Mouse (Mus musculus): ENCODE measurements around the gene Fgfbp1. TPM values are rescaled to one million over a fixed set of nuclear protein-coding genes. Genes with fewer than 3 reads are reported as not detected.

The Fgfbp1 gene
- total and polyA plus RNA-seq, 3 experiments = not detected

DNA sequence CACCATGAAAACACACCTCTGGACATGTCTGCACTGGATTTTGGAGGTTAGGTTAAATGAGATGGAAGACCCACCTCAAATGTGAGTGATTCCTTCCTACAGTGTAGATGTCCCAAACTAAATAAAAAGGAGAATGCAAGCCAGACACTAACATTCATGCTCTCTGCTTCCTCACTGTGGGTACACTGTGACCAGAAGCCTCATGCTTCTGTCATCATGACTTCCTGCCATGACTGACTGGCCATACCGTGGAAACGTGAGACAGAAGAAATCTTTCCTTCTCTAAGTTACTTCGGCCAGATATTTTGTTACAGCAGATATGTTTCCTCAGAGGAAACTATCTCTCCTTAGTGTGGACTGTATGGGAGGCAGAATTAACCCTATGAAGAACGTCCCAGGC, 14.6 kb upstream of the Fgfbp1 start:
- H3K79me2 ChIP-seq (replicated peaks; ENCODE audit: control insufficient read depth, extremely low read depth, insufficient read depth, poor library complexity, severe bottlenecking) = no peaks in the 10 kb centered on the region
- TF ChIP-seq USF1 (IDR thresholded peaks at IDR 0.05; ENCODE audit: low read depth, low read length) = no peak
- no peak for TF ChIP-seq CTCF (conservative IDR thresholded peaks at IDR 0.05 in 1 of 2, IDR thresholded peaks at IDR 0.05 in 1 of 2; ENCODE audit: low read depth in 2 of 2, low read length in 2 of 2)
- TF ChIP-seq POLR2A (IDR thresholded peaks at IDR 0.05; ENCODE audit: low read depth, low read length) = no peak
- TF ChIP-seq CHD1 (IDR thresholded peaks at IDR 0.05; ENCODE audit: low read depth, low read length) = no peak
- no peak for TF ChIP-seq RAD21 (IDR thresholded peaks at IDR 0.05; ENCODE audit: low read depth, low read length)
- no peak for TF ChIP-seq UBTF (IDR thresholded peaks at IDR 0.05; ENCODE audit: low read depth, low read length)
- no peak for TF ChIP-seq BHLHE40 (IDR thresholded peaks at IDR 0.05; ENCODE audit: low read depth, low read length)
- no peak for TF ChIP-seq MEF2A (IDR thresholded peaks at IDR 0.05; ENCODE audit: borderline replicate concordance, low read depth, low read length)
- TF ChIP-seq ZNF384 (IDR thresholded peaks at IDR 0.05; ENCODE audit: low read depth, low read length) = no peak
- TF ChIP-seq KAT2A (IDR thresholded peaks at IDR 0.05; ENCODE audit: insufficient replicate concordance, low read length) = no peak
- TF ChIP-seq SMC3 (IDR thresholded peaks at IDR 0.05; ENCODE audit: low read depth, low read length) = no peak
- no peak for TF ChIP-seq PAX5 (IDR thresholded peaks at IDR 0.05; ENCODE audit: low read length)
- TF ChIP-seq TCF12 (IDR thresholded peaks at IDR 0.05; ENCODE audit: low read depth, low read length) = no peak
- H3K4me3 ChIP-seq (replicated peaks in 1 of 3; ENCODE audit: low read depth in 2 of 3, low read length in 2 of 3, poor library complexity in 1 of 3) = no peak overlapping the region
- no peak overlapping the region for H3K9ac ChIP-seq (ENCODE audit: insufficient read depth, low read depth)
- H3K4me1 ChIP-seq (ENCODE audit: control insufficient read depth in 1 of 2, insufficient read depth in 2 of 2) = peaks cover 3 to 8% of the 10 kb centered on the region in 2 experiments; a peak in 3 of 4 replicates
- H3K27ac ChIP-seq (ENCODE audit: insufficient read depth, low read depth) = no peak overlapping the region
- DNase-seq (ENCODE audit: extremely low read depth) = no peak
- dilution Hi-C loops (cut with MboI; ENCODE audit: extremely low pct_ligation_motif_present, extremely low pct_unique_long_range_greater_than_20kb, low sequenced_read_pairs) = no loop called here
- H3K4me2 ChIP-seq (ENCODE audit: insufficient read depth, low read depth, poor library complexity, severe bottlenecking) = no peak overlapping the region
- no peaks in the 10 kb centered on the region for H3K27me3 ChIP-seq (replicated peaks)
- no peaks in the 10 kb centered on the region for H3K9me3 ChIP-seq (replicated peaks; ENCODE audit: low read length)
- in situ Hi-C loops (cut with MboI; ENCODE audit: low pct_ligation_motif_present, low pct_unique_long_range_greater_than_20kb, low sequenced_read_pairs) = no loop called here
- no peaks in the 10 kb centered on the region for H3K36me3 ChIP-seq (replicated peaks in 1 of 2; ENCODE audit: control insufficient read depth in 1 of 2, insufficient read depth in 1 of 2, low read length in 1 of 2)

DNA sequence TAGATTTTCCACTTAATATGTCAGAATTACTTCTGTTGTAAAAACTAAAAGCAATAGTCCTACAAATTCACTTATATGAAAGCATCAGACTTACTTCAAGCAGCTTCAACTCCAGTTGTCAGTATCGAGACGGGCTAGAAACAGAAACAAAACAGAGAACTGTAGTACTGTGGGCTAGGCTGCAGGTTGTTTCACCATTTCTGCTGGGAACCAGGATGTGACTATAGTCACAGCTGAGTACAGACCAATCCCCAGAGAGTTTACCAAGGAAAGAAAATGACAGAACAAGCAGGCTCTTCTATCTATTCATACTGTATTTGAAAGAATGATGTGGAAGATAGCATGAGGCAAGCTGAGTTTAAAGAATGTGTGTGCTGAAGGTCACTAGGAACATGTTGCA, 13.4 kb upstream of the Fgfbp1 start:
- H3K9ac ChIP-seq (ENCODE audit: insufficient read depth, low read depth) = no peak overlapping the region
- dilution Hi-C loops (cut with MboI; ENCODE audit: extremely low pct_ligation_motif_present, extremely low pct_unique_long_range_greater_than_20kb, low sequenced_read_pairs) = no loop called here
- H3K4me1 ChIP-seq (ENCODE audit: control insufficient read depth in 1 of 2, insufficient read depth in 2 of 2) = peaks cover 6 to 11% of the 10 kb centered on the region in 2 experiments; a peak in 3 of 4 replicates
- H3K36me3 ChIP-seq (replicated peaks in 1 of 2; ENCODE audit: control insufficient read depth in 1 of 2, insufficient read depth in 1 of 2, low read length in 1 of 2) = no peaks in the 10 kb centered on the region
- no peaks in the 10 kb centered on the region for H3K27me3 ChIP-seq (replicated peaks)
- TF ChIP-seq ETS1 (conservative IDR thresholded peaks at IDR 0.05; ENCODE audit: low read depth, low read length) (peak; percentile 25; the same call in 1 of the 2 replicates), E2F4 (IDR thresholded peaks at IDR 0.05; ENCODE audit: insufficient replicate concordance, low read depth, low read length) (no peak)
- in situ Hi-C loops (cut with MboI; ENCODE audit: low pct_ligation_motif_present, low pct_unique_long_range_greater_than_20kb, low sequenced_read_pairs) = loop anchor here (5.0 kb wide), 1 partner anchor 103 kb away; no protein-coding TSS in a partner anchor
- no peaks in the 10 kb centered on the region for H3K9me3 ChIP-seq (replicated peaks; ENCODE audit: low read length)
- H3K79me2 ChIP-seq (replicated peaks; ENCODE audit: control insufficient read depth, extremely low read depth, insufficient read depth, poor library complexity, severe bottlenecking) = no peaks in the 10 kb centered on the region
- H3K27ac ChIP-seq (ENCODE audit: insufficient read depth, low read depth) = no peak overlapping the region
- H3K4me2 ChIP-seq (ENCODE audit: insufficient read depth, low read depth, poor library complexity, severe bottlenecking) = no peak overlapping the region
- no peak overlapping the region for H3K4me3 ChIP-seq (replicated peaks in 1 of 3; ENCODE audit: low read depth in 2 of 3, low read length in 2 of 3, poor library complexity in 1 of 3)
- DNase-seq (ENCODE audit: extremely low read depth) = peak; percentile 27

DNA sequence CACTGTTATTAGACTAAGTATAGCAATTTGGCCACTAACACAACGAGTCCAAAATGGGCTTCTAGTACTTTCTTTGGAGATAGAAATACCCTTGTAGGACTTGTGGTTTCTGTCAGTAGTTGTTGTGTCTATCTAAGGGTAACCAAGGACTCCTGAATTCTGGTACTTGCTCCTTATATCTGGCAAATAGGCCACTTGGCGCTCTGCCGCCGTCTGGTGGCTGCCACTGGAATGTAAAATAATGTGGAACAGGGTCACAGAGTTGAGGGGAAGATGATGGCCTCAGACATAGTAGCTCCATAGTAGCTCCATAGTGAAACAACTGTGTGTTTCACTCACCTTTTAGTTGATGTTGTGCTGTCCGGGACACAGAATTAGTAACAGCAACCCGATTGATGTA, 8.7 kb upstream of the Fgfbp1 start:
- Histone ChIP-seq H3K4me1 (ENCODE audit: control insufficient read depth in 1 of 2, insufficient read depth in 2 of 2) (peaks cover 5 to 30% of the 10 kb centered on the region in 2 experiments), H3K4me3 (replicated peaks in 1 of 3; ENCODE audit: low read depth in 2 of 3, low read length in 2 of 3, poor library complexity in 1 of 3) (no peak overlapping the region), H3K4me2 (ENCODE audit: insufficient read depth, low read depth, poor library complexity, severe bottlenecking) (no peak overlapping the region), H3K9me3 (replicated peaks; ENCODE audit: low read length) (no peaks in the 10 kb centered on the region), H3K27ac (ENCODE audit: insufficient read depth, low read depth) (no peak overlapping the region), H3K79me2 (replicated peaks; ENCODE audit: control insufficient read depth, extremely low read depth, insufficient read depth, poor library complexity, severe bottlenecking) (no peaks in the 10 kb centered on the region), H3K27me3 (replicated peaks) (no peaks in the 10 kb centered on the region), H3K9ac (ENCODE audit: insufficient read depth, low read depth) (no peak overlapping the region), H3K36me3 (replicated peaks in 1 of 2; ENCODE audit: control insufficient read depth in 1 of 2, insufficient read depth in 1 of 2, low read length in 1 of 2) (no peaks in the 10 kb centered on the region)
- no peak for TF ChIP-seq RCOR1 (conservative IDR thresholded peaks at IDR 0.05; ENCODE audit: low read depth, low read length)
- TF ChIP-seq SMC3 (IDR thresholded peaks at IDR 0.05; ENCODE audit: low read depth, low read length) = peak; percentile 100
- TF ChIP-seq SIN3A (IDR thresholded peaks at IDR 0.05; ENCODE audit: low read length) = no peak
- TF ChIP-seq CHD1 (IDR thresholded peaks at IDR 0.05; ENCODE audit: low read depth, low read length) = no peak
- TF ChIP-seq CTCF (conservative IDR thresholded peaks at IDR 0.05 in 1 of 2, IDR thresholded peaks at IDR 0.05 in 1 of 2; ENCODE audit: low read depth in 2 of 2, low read length in 2 of 2) = peak; percentile 97
- peak; percentile 91 for TF ChIP-seq ZC3H11A (IDR thresholded peaks at IDR 0.05; ENCODE audit: low read depth, low read length)
- no peak; the same call in 1 of the 2 replicates for TF ChIP-seq NELFE (IDR thresholded peaks at IDR 0.05; ENCODE audit: low read depth, low read length)
- no peak for TF ChIP-seq CHD2 (IDR thresholded peaks at IDR 0.05; ENCODE audit: low read length)
- TF ChIP-seq MAZ (IDR thresholded peaks at IDR 0.05; ENCODE audit: low read depth, low read length) = no peak
- no peak for TF ChIP-seq KAT2A (IDR thresholded peaks at IDR 0.05; ENCODE audit: insufficient replicate concordance, low read length)
- TF ChIP-seq RAD21 (IDR thresholded peaks at IDR 0.05; ENCODE audit: low read depth, low read length) = peak; percentile 90
- DNase-seq (ENCODE audit: extremely low read depth) = peak; percentile 59
- in situ Hi-C loops (cut with MboI; ENCODE audit: low pct_ligation_motif_present, low pct_unique_long_range_greater_than_20kb, low sequenced_read_pairs) = loop anchor here (5.0 kb wide), 1 partner anchor 98 kb away; no protein-coding TSS in a partner anchor
- dilution Hi-C loops (cut with MboI; ENCODE audit: extremely low pct_ligation_motif_present, extremely low pct_unique_long_range_greater_than_20kb, low sequenced_read_pairs) = no loop called here

Measured in CH12.LX (cell line).